Mouse (Mus musculus) heart, embryonic 13.5 days (tissue): ENCODE data around the gene Rrbp1. TPM values are rescaled to one million over a fixed set of nuclear protein-coding genes. Genes with fewer than 3 reads are reported as not detected.

Experiments used
- ATAC-seq: fragments of 200-750 bp; cut with Nextera tagmentation; 2 replicates; pipeline ENCODE4 v1.8.0; 2017; ENCODE audit warnings: moderate TSS enrichment; ENCODE audit not compliant: insufficient number of reproducible peaks, low FRiP score, low TSS enrichment; ENCODE audit errors: extremely low read depth
- H3K27ac ChIP-seq: fragments of 300-500 bp; sonication (generic); replicated peaks from 2 replicates; pipeline ENCODE4 v1.5.1; 2015; ENCODE audit warnings: moderate library complexity, mild to moderate bottlenecking, inconsistent platforms
- H3K27me3 ChIP-seq: fragments of 300-500 bp; sonication (generic); replicated peaks from 2 replicates; pipeline ENCODE4 v1.6.1; 2015; ENCODE audit warnings: mild to moderate bottlenecking, inconsistent platforms
- H3K36me3 ChIP-seq: fragments of 300-500 bp; sonication (generic); 2 replicates; pipeline ENCODE4 v1.6.1; 2015; ENCODE audit warnings: mild to moderate bottlenecking, inconsistent platforms
- H3K4me1 ChIP-seq: fragments of 300-500 bp; sonication (generic); 2 replicates; pipeline ENCODE4 v1.6.1; 2015; ENCODE audit warnings: inconsistent platforms
- H3K4me2 ChIP-seq: fragments of 300-500 bp; sonication (generic); 2 replicates; pipeline ENCODE4 v1.6.1; 2015; ENCODE audit warnings: inconsistent platforms, mild to moderate bottlenecking, moderate library complexity
- H3K4me3 ChIP-seq: fragments of 300-500 bp; sonication (generic); 2 replicates; pipeline ENCODE4 v1.5.1; 2015; ENCODE audit warnings: moderate library complexity, mild to moderate bottlenecking, inconsistent platforms
- H3K9ac ChIP-seq: fragments of 300-500 bp; sonication (generic); 2 replicates; pipeline ENCODE4 v1.6.1; 2015; ENCODE audit warnings: inconsistent platforms, mild to moderate bottlenecking, moderate library complexity
- H3K9me3 ChIP-seq: fragments of 300-500 bp; sonication (generic); 2 replicates; pipeline ENCODE4 v1.6.1; 2016; ENCODE audit warnings: inconsistent platforms
- WGBS: fragments of 180-500 bp; shearing (Covaris S2); methylation state at CpG from one replicate; pipeline ENCODE4 v1.1.7; 2015; ENCODE audit warnings: mixed read lengths; 5-methylcytosine and 5-hydroxymethylcytosine counted together
- polyA plus RNA-seq: library from polyadenylated mRNA; unstranded; fragments of >200 nt; fragmentation: Nextera tagmentation; extraction: Ambion mirVana; gene quantifications from 2 replicates; pipeline ENCODE4 v1.2.1, GENCODE M21; 2015

The Rrbp1 gene
- polyA plus RNA-seq, 1 experiment from 2014 or later: 65.1 TPM

DNA sequence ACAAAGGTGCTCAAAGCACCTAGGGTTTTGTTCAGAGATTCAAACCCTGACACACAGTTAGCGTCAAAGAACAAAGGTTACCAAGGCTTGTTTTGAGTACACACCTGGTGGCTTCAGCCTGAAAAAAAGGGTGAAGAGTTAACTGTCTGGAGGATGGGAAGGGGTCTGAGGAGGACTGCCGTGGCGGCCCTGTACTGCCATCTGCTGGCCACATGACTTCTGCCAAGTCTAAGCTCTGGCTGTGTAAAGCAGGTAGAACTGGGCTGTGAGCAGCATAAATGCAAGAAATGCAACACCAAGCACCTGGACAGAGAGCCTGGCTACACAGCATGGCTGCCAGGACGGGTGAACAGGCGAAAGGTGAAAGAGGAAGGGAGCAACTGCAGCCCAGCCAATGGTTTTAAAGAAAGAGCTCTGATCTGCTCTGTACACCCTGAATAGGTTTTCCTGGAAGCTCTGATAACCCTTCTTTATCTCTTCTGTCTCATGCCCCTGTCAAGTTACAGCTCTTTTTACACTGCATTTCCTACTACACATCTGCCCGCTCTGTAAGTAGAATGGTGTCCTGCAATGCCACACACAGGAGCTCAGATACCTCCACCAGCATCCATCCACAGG lies 30.2 kb downstream of the Rrbp1 start:
- H3K9ac ChIP-seq: 0 out of 2 replicates have a peak overlapping the region, but pooled peaks have one; percentile 33
- WGBS: 32% methylated on average over 6 of the region's 6 CpGs
- peaks cover 29% of the 10 kb centered on the region for H3K4me1 ChIP-seq
- no peaks in the 10 kb centered on the region for H3K27me3 ChIP-seq
- H3K36me3 ChIP-seq: peaks cover 60% of the 10 kb centered on the region
- H3K27ac ChIP-seq: no peak overlapping the region
- H3K4me2 ChIP-seq: no peak overlapping the region
- no peaks in the 10 kb centered on the region for H3K9me3 ChIP-seq
- no peak overlapping the region for H3K4me3 ChIP-seq
- ATAC-seq: no peak; the same call in 1 of the 2 replicates

- 92% methylated on average over 8 of the region's 8 CpGs for WGBS
- H3K36me3 ChIP-seq: peaks cover 66% of the 10 kb centered on the region
- ATAC-seq: no peak
- no peaks in the 10 kb centered on the region for H3K9me3 ChIP-seq
- H3K27me3 ChIP-seq: no peaks in the 10 kb centered on the region
- H3K9ac ChIP-seq: no peak overlapping the region
- no peak overlapping the region for H3K27ac ChIP-seq
- peaks cover 21% of the 10 kb centered on the region for H3K4me1 ChIP-seq
- no peak overlapping the region for H3K4me2 ChIP-seq
- H3K4me3 ChIP-seq: no peak overlapping the region
Observed at GRCm38 (mm10) chr2:143978444-143979147, 32.5 kb downstream of the Rrbp1 start.

DNA sequence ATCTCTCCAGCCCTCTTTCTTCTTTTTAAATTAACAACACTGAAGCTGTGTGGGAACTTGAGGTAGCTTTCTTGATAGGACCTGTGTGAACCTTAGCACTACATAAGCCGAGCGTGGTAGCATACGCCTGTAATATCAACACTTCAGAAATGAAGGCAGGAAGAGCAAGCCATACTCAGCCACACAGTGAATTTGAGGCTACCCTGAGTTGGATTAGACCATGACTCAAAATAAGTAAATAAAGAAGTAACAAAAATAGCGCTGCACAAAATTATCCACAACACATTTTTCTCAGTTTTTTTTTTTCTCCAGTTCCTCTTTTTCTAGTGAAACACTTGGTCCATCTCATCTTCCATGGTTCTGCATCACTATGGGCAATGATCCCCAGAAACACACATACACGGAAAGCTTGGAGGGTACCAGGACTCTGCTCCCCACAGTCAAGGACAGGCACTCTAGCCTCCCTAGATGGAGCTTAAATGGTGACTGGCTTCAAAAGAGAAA lies 35.9 kb downstream of the Rrbp1 start:
- Histone ChIP-seq H3K4me2 (no peak overlapping the region), H3K4me3 (no peak overlapping the region), H3K9ac (no peak overlapping the region), H3K27ac (no peak overlapping the region), H3K4me1 (peaks cover 13% of the 10 kb centered on the region), H3K36me3 (peaks cover 82% of the 10 kb centered on the region), H3K9me3 (no peaks in the 10 kb centered on the region), H3K27me3 (no peaks in the 10 kb centered on the region)
- ATAC-seq: no peak
- WGBS: 93% methylated on average over 5 of the region's 5 CpGs

DNA sequence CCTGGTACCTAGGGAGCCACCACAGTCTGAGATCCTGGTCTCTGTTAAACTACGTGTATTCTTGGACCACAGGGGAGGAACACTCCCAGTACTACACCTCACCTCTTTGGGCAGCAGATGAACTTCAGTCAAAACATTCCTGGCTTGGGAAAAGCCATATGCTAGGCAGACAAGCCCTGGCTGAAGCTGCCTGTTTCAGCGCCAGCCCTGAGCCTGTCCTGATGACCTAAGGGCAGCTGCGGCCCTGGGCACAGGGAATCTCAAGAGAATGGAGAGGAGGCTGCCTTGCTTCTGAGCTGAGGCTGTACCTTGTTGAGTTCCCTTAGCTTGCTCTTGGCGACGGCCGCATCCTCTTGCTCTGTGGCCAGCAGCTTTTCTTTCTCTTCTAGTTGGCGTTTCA lies 37.9 kb downstream of the Rrbp1 start:
- Histone ChIP-seq H3K36me3 (peaks cover 83% of the 10 kb centered on the region), H3K9me3 (no peaks in the 10 kb centered on the region), H3K27ac (no peak overlapping the region), H3K4me2 (no peak overlapping the region), H3K27me3 (no peaks in the 10 kb centered on the region), H3K9ac (no peak overlapping the region), H3K4me3 (no peak overlapping the region), H3K4me1 (peaks cover 11% of the 10 kb centered on the region)
- 92% methylated on average over 7 of the region's 7 CpGs for WGBS
- ATAC-seq: no peak

DNA sequence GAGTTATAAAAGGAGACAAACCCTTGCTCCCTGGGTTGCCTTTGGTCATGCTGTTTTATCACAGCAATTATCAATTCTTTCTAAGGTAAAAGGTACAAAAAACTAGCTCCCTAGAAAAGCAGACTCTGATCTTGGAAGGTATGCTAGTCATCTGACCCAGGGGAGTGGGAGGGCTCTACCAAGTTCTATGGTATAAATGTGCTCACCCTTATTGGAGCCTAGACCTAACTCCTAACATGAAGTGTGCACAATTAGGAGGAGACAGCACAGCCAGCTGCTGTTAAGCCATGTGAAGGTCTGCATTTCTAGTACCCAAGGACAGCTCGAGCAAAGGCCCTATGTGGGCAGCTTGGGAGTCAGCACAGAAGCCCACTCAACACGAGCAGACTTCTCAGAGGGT lies 39.2 kb downstream of the Rrbp1 start:
- Histone ChIP-seq H3K4me2 (no peak overlapping the region), H3K9me3 (no peaks in the 10 kb centered on the region), H3K4me1 (peaks cover 12% of the 10 kb centered on the region), H3K27me3 (no peaks in the 10 kb centered on the region), H3K4me3 (no peak overlapping the region), H3K9ac (no peak overlapping the region), H3K27ac (no peak overlapping the region), H3K36me3 (peaks cover 93% of the 10 kb centered on the region)
- 76% methylated on average over 2 of the region's 2 CpGs for WGBS
- no peak for ATAC-seq

DNA sequence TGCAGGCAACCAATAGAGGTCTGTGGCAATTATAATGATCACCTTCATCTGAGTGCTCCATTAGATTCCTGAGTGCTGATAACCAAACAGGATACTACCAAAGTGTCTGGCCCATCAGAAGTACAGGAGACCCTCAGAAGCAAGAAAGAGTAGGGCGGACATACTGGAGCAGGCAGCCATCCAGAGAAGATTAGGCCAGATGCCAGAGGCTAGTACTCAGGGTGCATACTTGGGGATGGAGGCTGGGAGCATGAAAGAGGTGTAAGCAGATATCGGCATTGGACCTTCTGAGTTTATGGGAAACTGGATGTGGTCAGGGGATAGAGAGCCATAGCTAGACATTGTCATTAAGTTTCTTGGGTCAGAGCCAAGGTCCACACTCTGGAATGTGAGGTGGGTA lies 40.2 kb downstream of the Rrbp1 start:
- Histone ChIP-seq H3K9ac (no peak overlapping the region), H3K4me1 (peaks cover 12% of the 10 kb centered on the region), H3K27me3 (no peaks in the 10 kb centered on the region), H3K9me3 (no peaks in the 10 kb centered on the region), H3K27ac (no peak overlapping the region), H3K4me2 (no peak overlapping the region), H3K4me3 (no peak overlapping the region), H3K36me3 (peaks cover 97% of the 10 kb centered on the region)
- no peak for ATAC-seq
- WGBS: 81% methylated on average over 2 of the region's 2 CpGs

- WGBS: 91% methylated on average over 7 of the region's 7 CpGs
- Histone ChIP-seq H3K4me2 (no peak overlapping the region), H3K27ac (no peak overlapping the region), H3K4me3 (no peak overlapping the region), H3K36me3 (peaks cover 97% of the 10 kb centered on the region), H3K9ac (no peak overlapping the region), H3K4me1 (peaks cover 12% of the 10 kb centered on the region), H3K27me3 (no peaks in the 10 kb centered on the region), H3K9me3 (no peaks in the 10 kb centered on the region)
- ATAC-seq: no peak
Observed at GRCm38 (mm10) chr2:143969260-143969659, 41.8 kb downstream of the Rrbp1 start.

- ATAC-seq: no peak
- H3K9ac ChIP-seq: no peak overlapping the region
- no peak overlapping the region for H3K4me3 ChIP-seq
- peaks cover 9% of the 10 kb centered on the region for H3K9me3 ChIP-seq
- H3K27ac ChIP-seq: no peak overlapping the region
- no peak overlapping the region for H3K4me2 ChIP-seq
- H3K4me1 ChIP-seq: peaks cover 3% of the 10 kb centered on the region
- peaks cover 93% of the 10 kb centered on the region for H3K36me3 ChIP-seq
- H3K27me3 ChIP-seq: no peaks in the 10 kb centered on the region
- WGBS: 100% methylated on average over 1 of the region's 1 CpGs
Observed at GRCm38 (mm10) chr2:143963318-143963717, 47.7 kb downstream of the Rrbp1 start.

DNA sequence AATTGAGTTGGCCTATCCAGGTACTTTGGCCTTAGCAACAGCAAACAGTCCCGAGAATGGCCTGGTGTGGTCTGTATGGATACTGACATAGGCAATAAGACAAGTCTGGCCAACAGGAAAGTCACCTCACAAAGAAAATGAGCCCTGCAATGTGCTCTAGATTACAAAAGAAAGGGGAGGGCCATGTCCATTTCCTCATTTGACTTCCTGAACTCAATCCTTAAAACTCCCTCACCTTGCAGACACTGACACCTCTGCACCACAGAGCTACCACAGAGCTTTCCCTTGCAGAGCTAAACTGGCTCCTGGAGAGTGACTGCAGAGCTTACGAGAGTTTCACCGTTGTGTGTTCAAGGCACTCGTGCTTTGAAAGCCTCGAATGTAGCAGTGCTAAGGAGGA lies 48.9 kb downstream of the Rrbp1 start:
- Histone ChIP-seq H3K9me3 (peaks cover 9% of the 10 kb centered on the region), H3K27me3 (no peaks in the 10 kb centered on the region), H3K36me3 (peaks cover 93% of the 10 kb centered on the region), H3K9ac (no peak overlapping the region), H3K4me3 (no peak overlapping the region), H3K27ac (no peak overlapping the region), H3K4me1 (no peaks in the 10 kb centered on the region), H3K4me2 (no peak overlapping the region)
- no peak for ATAC-seq
- 91% methylated on average over 5 of the region's 5 CpGs for WGBS

GRCm38 (mm10) chr2:143955746-143956145 lies 55.3 kb downstream of the Rrbp1 start:
- H3K9me3 ChIP-seq: peaks cover 6% of the 10 kb centered on the region
- WGBS: 87% methylated on average over 4 of the region's 4 CpGs
- no peak overlapping the region for H3K27ac ChIP-seq
- no peak overlapping the region for H3K4me3 ChIP-seq
- no peak overlapping the region for H3K9ac ChIP-seq
- peaks cover 93% of the 10 kb centered on the region for H3K36me3 ChIP-seq
- ATAC-seq: no peak
- H3K4me1 ChIP-seq: peaks cover 17% of the 10 kb centered on the region
- H3K4me2 ChIP-seq: no peak overlapping the region
- H3K27me3 ChIP-seq: no peaks in the 10 kb centered on the region

DNA sequence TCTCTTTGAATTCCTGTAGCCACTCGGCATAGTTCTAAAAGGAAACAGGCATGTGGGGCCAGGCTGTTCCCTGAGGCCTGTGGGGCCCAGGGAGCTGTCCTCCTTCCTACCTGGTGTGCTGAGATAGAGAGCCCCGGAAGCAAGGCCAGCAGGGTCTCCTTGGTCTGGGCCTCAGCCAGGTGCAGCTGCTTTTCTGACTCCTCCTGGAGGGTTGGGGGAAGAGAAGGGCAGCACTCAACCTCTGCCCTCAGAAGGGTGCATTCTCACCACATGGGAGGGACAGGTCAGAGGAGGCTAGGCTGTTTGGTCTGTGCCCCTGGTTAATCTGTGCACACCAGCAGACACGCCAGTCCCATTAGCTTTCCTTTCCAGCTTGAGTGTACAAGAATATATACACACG lies 56.1 kb downstream of the Rrbp1 start:
- H3K4me3 ChIP-seq: no peak overlapping the region
- 79% methylated on average over 4 of the region's 4 CpGs for WGBS
- peaks cover 5% of the 10 kb centered on the region for H3K9me3 ChIP-seq
- peaks cover 24% of the 10 kb centered on the region for H3K4me1 ChIP-seq
- no peak overlapping the region for H3K9ac ChIP-seq
- no peaks in the 10 kb centered on the region for H3K27me3 ChIP-seq
- H3K27ac ChIP-seq: no peak overlapping the region
- H3K4me2 ChIP-seq: no peak overlapping the region
- no peak for ATAC-seq
- H3K36me3 ChIP-seq: peaks cover 96% of the 10 kb centered on the region

DNA sequence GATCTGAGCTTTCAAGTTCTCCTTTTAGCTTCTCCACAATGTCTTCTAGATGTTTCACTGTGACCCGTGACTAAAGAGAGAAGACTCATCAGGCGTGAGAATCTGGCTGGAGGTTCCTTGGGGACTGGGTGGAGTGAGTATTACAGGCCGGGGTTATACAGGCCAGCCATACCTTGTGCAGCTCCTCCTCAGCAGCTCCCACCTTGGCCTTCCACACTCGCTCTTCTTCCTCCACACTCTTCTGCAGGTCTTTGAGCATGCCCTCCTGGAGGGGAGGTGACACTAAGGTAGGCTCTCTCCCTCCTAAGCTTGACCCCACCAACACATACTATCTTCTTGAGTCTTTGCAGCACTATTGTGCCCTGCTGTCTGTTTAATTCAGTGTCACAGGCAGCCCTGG lies 57.1 kb downstream of the Rrbp1 start:
- no peak overlapping the region for H3K9ac ChIP-seq
- ATAC-seq: no peak
- H3K4me3 ChIP-seq: no peak overlapping the region
- no peaks in the 10 kb centered on the region for H3K9me3 ChIP-seq
- peaks cover 99% of the 10 kb centered on the region for H3K36me3 ChIP-seq
- 85% methylated on average over 4 of the region's 4 CpGs for WGBS
- no peak overlapping the region for H3K27ac ChIP-seq
- H3K27me3 ChIP-seq: no peaks in the 10 kb centered on the region
- H3K4me1 ChIP-seq: peaks cover 34% of the 10 kb centered on the region
- H3K4me2 ChIP-seq: no peak overlapping the region
